Mouse (Mus musculus) heart, postnatal 25 days (tissue): ENCODE measurements around the gene Hes3. TPM values are rescaled to one million over a fixed set of nuclear protein-coding genes. Genes with fewer than 3 reads are reported as not detected.

Source experiments
- DNase-seq: peaks from one replicate; pipeline ENCODE4 v3.0.0; 2022; ENCODE audit warnings: low spot score
- intact Hi-C: fragments of 180-260 bp; cut with DNase I; formaldehyde crosslinking; loops from one replicate; pipeline ENCODE4 v1.15.1; 2025
- total RNA-seq, 2 experiments: library from RNA; stranded (reverse); gene quantifications; 2 replicates each; pipeline ENCODE4 v1.2.3; 2021

Gene Hes3
- total RNA-seq, 2 experiments from 2014 or later: not detected

- no peak for DNase-seq
- intact Hi-C loops: loop anchor here (1.0 kb wide), 2 partner anchors 71 to 112 kb away; no protein-coding TSS in a partner anchor
Measured at GRCm38 (mm10) chr4:152285505-152285904, 6.0 kb downstream of the Hes3 start.

- intact Hi-C loops: no loop called here
- peak; percentile 66 for DNase-seq
Measured at GRCm38 (mm10) chr4:152283186-152283950, 8.1 kb downstream of the Hes3 start.

- intact Hi-C loops: no loop called here
Measured at GRCm38 (mm10) chr4:152282721-152283120, 8.7 kb downstream of the Hes3 start.

GRCm38 (mm10) chr4:152281601-152282000 is 9.9 kb downstream of the Hes3 start:
- DNase-seq: no peak
- intact Hi-C loops: no loop called here

More at GRCm38 (mm10) chr4:152282721-152283120, 8.7 kb downstream of the Hes3 start:
- no peak for DNase-seq

GRCm38 (mm10) chr4:152278986-152279385 is 12.5 kb downstream of the Hes3 start:
- intact Hi-C loops: no loop called here

GRCm38 (mm10) chr4:152277916-152278315 is 13.5 kb downstream of the Hes3 start:
- intact Hi-C loops: no loop called here
- no peak for DNase-seq

More at GRCm38 (mm10) chr4:152278986-152279385, 12.5 kb downstream of the Hes3 start:
- DNase-seq: no peak

- intact Hi-C loops: no loop called here
- no peak for DNase-seq
Measured at GRCm38 (mm10) chr4:152276389-152277347, 14.8 kb downstream of the Hes3 start.

- intact Hi-C loops: loop anchor here (2.0 kb wide), 1 partner anchor 52 kb away; no protein-coding TSS in a partner anchor
- peak; percentile 49 for DNase-seq
Measured at GRCm38 (mm10) chr4:152274681-152275131, 16.8 kb downstream of the Hes3 start.

GRCm38 (mm10) chr4:152273621-152274236 is 17.7 kb downstream of the Hes3 start, which contains the start of gene Gpr153:
TSS of gene Gpr153 (plus strand) at chr4:152274232.
- intact Hi-C loops: loop anchor here (2.0 kb wide), 2 partner anchors 51 to 59 kb away; no protein-coding TSS in a partner anchor
- DNase-seq: peak; percentile 71

- intact Hi-C loops: loop anchor here (2.0 kb wide), 1 partner anchor 58 kb away; no protein-coding TSS in a partner anchor
- DNase-seq: no peak
Measured at GRCm38 (mm10) chr4:152273191-152273590, 18.3 kb downstream of the Hes3 start.

GRCm38 (mm10) chr4:152272449-152273049 is 18.9 kb downstream of the Hes3 start:
- intact Hi-C loops: loop anchor here (2.0 kb wide), 1 partner anchor 58 kb away; no protein-coding TSS in a partner anchor
- DNase-seq: peak; percentile 82

GRCm38 (mm10) chr4:152272006-152272405 is 19.5 kb downstream of the Hes3 start:
- intact Hi-C loops: loop anchor here (2.0 kb wide), 1 partner anchor 57 kb away; no protein-coding TSS in a partner anchor
- no peak for DNase-seq

- intact Hi-C loops: no loop called here
- no peak for DNase-seq
Measured at GRCm38 (mm10) chr4:152271334-152271733, 20.1 kb downstream of the Hes3 start.

- DNase-seq: no peak
Measured at GRCm38 (mm10) chr4:152270599-152270998, 20.9 kb downstream of the Hes3 start.

GRCm38 (mm10) chr4:152269967-152270366 is 21.5 kb downstream of the Hes3 start:
- intact Hi-C loops: no loop called here
- DNase-seq: no peak

More at GRCm38 (mm10) chr4:152270599-152270998, 20.9 kb downstream of the Hes3 start:
- intact Hi-C loops: no loop called here

- intact Hi-C loops: no loop called here
- peak; percentile 72 for DNase-seq
Measured at GRCm38 (mm10) chr4:152267748-152268369, 23.6 kb downstream of the Hes3 start.

- DNase-seq: no peak
- intact Hi-C loops: no loop called here
Measured at GRCm38 (mm10) chr4:152266236-152266895, 25.1 kb downstream of the Hes3 start.

GRCm38 (mm10) chr4:152265791-152266190 is 25.7 kb downstream of the Hes3 start:
- DNase-seq: no peak
- intact Hi-C loops: no loop called here
